Mouse (Mus musculus): ENCODE results near the gene Hist1h2bl.
"Not testable (repeated sequence)": the region's sequence is repeated elsewhere in the genome, so short reads cannot be mapped to it uniquely, and the experiment has no call there.

The Hist1h2bl gene

DNA sequence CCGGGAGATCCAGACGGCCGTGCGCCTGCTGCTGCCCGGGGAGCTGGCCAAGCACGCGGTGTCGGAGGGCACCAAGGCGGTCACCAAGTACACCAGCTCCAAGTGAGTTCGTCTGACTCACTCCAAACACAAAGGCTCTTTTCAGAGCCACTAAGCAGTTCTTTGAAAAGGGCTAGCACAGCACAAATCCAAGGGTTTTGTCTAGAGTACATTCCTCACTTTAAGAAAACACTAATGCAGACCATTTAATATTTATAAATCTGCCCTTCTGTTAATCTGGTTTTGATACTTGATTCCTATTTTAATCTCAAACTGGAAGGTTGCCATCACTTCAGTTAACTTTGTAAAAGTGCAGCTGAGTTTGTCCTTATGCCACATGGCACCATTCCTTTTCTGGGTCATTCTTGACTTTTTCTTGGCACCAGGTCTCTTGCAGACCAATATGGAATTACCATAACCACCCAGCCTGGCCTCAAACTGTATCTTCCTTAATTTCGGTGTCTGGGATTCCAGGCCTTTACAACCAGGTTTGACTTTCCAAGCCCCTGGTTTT lies 6.5 kb upstream of the Hist1h2bl start:
- DNase-seq (ENCODE audit: low read depth, low spot score), result peak; percentile 23

DNA sequence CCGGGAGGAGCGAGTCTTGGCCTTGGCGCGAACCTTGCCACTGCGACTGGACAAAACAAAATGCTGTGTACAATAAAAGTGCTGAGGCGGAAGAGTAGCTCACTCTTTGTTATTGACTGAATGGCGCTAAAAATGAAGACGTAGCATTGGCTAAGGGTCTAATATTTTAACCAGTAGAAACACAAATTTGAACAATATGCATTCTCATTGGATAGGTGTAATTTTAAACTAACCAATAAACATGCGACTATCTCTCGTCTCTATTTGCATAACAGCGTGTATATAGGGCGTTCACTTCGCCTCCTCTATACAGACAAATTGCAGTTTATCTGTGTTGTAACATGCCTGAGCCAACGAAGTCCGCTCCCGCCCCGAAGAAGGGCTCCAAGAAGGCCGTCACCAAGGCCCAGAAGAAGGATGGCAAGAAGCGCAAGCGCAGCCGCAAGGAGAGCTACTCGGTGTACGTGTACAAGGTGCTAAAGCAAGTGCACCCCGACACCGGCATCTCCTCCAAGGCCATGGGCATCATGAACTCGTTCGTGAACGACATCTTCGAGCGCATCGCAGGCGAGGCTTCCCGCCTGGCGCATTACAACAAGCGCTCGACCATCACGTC lies 5.9 kb upstream of the Hist1h2bl start, which contains the start of gene Hist1h2bm:
Gene Hist1h2bm (plus strand): TSS at position 288 of the 616 bp plus-strand sequence.
- DNase-seq (ENCODE audit: low read depth, low spot score), result peak; percentile 87

DNA sequence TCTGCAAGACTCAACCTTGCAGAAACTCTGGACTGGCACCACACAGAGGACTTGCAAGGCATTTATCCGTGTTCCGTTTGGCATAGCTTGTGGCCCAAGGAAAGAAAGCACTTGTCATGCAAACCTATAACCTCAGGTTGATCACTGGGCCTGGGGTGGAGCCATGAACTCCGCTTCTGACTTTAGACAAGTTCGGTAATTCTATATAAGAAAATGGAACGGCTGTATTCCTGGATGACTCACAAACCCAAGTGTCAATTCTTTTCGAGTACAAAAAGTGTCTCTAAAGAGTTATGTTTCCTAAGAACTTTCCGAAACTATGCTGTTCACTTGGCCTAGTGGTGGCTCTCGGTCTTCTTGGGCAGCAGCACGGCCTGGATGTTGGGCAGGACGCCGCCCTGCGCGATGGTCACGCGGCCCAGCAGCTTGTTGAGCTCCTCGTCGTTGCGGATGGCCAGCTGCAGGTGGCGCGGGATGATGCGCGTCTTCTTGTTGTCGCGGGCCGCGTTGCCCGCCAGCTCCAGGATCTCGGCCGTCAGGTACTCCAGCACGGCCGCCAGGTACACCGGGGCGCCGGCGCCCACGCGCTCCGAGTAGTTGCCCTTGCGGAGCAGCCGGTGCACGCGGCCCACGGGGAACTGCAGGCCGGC lies 5.3 kb upstream of the Hist1h2bl start:
- DNase-seq (ENCODE audit: low read depth, low spot score), result not testable (repeated sequence)

DNA sequence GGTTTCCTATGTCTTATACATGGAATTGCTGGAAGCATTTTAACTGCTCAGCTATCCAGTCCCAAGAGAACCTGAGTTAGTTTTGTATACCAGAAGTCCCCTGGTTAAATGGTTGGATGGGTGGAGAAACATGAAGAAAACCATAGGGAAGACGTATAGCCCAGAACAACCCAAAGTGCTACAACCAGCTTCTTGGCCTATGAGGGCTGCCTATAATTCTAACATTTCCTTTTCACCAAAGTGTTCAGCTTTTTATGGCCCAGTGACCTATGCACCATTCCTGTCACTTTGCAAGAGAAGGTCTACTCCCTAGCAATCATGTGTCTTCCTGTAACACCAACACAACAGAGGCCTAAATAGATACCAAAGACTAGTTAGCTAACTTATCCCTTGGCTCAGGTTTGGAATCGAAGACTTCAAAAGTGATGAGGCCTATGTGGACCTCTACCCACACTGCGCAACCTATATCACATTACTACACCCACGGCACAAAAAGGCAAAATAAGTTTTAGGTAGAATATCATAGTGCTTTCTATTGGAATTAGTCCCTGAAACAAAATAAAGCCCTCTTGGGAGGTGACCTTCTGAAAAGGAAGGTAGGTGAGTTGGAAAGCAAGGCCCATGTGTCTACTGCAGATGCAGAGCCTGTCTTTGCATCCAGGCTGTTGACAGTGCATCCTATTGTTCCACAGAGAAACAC lies 2.6 kb upstream of the Hist1h2bl start:
- peak; percentile 24 for DNase-seq (ENCODE audit: low read depth, low spot score)

DNA sequence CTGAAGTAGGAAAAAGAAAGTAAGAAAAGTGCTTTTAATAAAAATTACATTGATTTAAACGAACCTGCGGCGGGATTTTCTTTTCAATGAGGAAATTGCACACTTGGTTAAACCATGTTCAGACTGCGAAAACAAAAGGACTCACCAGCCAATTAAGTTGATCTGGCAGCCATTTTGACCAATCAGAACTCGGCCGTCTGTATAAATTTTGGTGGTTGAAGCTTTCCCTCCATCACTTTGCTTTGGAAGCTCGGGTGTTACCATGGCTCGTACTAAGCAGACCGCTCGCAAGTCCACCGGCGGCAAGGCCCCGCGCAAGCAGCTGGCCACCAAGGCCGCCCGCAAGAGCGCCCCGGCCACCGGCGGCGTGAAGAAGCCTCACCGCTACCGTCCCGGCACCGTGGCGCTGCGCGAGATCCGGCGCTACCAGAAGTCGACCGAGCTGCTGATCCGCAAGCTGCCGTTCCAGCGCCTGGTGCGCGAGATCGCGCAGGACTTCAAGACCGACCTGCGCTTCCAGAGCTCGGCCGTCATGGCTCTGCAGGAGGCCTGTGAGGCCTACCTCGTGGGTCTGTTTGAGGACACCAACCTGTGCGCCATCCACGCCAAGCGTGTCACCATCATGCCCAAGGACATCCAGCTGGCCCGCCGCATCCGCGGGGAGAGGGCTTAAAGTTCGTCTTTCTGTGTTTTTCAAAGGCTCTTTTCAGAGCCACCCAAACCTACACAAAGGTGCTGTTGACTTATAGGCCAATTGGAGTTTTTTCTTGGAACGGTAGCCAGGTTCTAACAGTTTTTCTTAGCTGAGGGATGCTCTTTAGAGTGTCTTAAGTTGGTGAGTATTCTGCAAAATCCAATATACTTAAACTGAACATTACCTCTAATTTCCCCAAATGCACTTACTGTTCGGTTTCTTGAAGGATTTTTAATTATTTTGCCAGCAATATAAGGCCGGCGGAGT lies 1.7 kb upstream of the Hist1h2bl start, which contains the start of gene Hist1h3h:
Gene Hist1h3h (plus strand): TSS at position 263 of the 961 bp plus-strand sequence.
- DNase-seq (ENCODE audit: low read depth, low spot score), result peak; percentile 84

DNA sequence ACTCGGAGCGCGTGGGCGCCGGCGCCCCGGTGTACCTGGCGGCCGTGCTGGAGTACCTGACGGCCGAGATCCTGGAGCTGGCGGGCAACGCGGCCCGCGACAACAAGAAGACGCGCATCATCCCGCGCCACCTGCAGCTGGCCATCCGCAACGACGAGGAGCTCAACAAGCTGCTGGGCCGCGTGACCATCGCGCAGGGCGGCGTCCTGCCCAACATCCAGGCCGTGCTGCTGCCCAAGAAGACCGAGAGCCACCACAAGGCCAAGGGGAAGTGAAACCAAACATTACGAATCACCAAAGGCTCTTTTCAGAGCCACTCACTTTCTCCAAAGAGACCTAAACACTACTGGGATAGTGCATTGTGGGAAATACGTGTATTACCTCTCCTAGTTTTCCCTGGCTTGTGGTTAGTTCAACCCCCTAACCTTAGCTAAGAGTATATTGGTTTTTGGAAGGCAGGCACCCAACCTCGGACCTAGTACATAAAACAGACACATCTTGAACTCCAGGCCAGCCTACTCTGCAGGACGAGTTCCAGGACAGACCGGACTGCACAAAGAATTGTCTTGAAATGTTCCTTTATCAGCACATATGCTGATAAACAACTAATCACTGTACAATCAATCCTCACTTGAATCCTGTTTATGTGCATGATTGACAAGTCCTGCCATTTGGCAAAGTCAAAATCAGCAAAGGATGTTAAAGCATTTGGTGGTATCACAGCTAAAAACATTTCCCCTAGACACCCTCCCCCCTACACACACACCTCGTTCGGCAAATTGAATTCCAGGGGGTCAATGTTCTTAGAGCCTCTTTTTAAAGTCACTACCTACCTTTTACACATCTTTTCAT lies 823 bp upstream of the Hist1h2bl start:
- DNase-seq (ENCODE audit: low read depth, low spot score), result peak; percentile 46

DNA sequence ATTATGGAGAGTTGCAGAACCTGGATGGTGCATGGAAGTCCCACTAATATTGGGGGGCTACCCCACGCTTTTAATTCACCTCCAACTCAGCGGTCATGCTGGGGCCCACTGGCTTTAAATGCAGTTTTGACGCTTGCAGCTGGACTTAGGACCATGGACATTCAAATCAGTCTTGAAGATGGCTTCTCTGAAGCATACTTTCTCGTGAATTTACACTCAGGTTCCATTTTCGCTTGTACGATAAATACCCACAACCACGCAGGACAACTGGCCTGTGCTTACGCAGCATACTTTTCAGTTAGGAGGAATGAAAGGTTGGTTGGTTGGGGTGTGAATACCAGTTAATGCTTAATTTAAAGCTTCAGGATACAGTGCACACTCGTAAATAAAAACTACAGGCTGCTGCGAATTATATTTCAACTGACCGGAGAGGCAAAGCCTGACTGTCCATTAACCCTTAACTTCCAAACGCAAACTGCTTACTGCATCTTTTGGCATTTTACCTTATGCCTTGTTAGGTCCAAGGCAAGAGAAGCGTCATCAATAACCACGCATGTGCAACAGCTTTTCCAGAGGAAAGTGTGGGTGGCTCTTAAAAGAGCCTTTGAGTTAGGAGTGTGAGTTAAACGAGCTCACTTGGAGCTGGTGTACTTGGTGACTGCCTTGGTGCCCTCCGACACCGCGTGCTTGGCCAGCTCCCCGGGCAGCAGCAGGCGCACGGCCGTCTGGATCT lies 646 bp downstream of the Hist1h2bl start:
- peak; percentile 32 for DNase-seq (ENCODE audit: low read depth, low spot score)

DNA sequence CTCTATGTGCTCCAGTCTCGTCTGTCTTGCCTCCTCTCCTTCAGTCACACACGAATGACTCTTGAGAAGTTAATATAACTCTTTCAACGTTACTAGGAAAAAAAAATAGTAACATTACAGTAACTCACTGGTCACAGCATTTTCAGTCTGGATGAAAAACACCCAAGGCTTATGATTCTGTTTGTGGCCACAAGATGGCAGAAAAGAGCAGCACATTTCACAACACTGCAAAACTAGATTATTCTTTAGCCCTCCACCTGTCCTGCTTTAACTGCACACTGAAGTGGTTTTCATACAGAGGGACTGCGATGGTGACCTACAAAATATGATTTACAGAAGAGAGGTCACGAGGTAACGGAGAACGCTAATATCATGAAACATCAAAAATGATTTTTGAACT lies 1.2 kb downstream of the Hist1h2bl start:
- peak; percentile 67 for DNase-seq (ENCODE audit: low read depth, low spot score)

DNA sequence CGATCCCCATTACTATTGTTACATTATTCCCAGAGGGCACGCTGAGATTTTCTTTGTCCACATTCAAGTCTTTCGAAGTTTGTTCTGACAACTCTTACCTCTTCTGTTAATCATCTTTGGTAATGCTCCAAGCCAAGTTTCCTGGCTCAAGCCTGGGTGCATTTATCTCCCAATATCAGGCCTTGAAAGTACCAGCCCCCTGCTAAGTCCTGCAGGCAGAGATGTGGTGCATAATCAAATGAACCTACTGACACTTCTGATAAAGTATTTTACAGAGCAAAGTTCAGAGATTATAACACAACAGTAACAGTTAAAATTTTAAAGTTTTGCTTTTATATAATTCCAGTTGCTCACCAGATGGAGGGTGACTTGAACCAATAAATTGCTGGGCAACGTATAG lies 4.2 kb downstream of the Hist1h2bl start:
- DNase-seq (ENCODE audit: low read depth, low spot score), result no peak

DNA sequence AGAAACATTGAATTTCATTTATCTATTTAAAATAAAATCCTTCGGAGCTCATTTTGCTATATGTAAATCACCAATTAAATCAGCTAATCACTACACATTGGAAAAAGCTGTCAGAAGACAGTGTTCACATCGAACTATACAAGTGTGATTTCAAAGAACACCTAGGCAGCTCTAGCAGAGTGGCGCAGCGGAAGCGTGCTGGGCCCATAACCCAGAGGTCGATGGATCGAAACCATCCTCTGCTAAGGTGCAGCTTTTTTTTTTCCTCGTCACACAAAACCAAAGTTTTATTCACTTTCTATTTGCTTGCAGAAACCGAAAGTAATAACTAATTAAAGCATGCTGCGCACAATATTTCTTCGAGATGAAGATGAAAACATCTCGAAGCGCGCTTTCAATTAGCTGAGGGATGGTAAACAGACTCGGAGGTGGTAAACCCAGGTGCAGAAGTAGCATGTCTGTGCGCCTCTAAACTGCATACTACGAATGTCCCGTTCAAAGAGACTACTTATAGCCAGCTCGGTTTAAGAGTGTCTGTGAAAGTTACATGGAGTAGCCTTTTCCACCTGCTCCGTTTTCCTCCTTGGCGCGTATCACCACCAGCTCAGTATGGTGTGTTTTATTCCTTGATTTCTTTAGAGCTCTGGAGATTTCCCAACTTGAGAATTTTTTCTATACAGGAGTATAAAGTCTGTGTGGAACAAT lies 5.0 kb downstream of the Hist1h2bl start:
- DNase-seq (ENCODE audit: low read depth, low spot score), result peak; percentile 50

DNA sequence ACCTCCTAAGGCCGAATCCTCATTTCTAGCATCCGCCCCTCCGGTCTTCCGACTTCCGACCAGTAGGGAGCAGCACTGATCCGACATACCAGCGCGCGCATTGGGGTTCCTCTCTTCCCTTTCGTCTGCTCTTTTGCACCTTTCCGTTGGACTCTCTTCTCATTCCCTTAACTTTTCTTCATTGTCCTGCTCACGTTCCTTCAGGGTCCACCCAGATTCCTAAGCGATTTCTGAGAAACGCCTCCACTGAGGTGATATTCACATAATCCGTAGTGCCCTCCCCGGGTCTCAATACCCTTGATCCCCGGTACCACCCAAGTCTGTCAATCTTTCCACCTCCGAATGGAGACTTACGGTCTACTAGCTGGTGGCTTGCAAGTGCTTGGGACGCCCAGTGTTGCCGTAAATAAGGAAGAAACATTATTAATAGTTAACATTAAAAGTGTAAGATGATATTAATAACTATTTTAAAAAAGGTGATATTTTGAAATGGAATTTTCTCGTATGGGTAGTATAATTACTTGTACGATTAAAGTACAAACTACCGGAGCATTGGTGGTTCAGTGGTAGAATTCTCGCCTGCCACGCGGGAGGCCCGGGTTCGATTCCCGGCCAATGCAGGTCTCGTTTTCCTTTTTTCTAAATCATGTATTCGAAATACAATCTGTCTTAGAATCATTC lies 5.8 kb downstream of the Hist1h2bl start:
- peak; percentile 79 for DNase-seq (ENCODE audit: low read depth, low spot score)

DNA sequence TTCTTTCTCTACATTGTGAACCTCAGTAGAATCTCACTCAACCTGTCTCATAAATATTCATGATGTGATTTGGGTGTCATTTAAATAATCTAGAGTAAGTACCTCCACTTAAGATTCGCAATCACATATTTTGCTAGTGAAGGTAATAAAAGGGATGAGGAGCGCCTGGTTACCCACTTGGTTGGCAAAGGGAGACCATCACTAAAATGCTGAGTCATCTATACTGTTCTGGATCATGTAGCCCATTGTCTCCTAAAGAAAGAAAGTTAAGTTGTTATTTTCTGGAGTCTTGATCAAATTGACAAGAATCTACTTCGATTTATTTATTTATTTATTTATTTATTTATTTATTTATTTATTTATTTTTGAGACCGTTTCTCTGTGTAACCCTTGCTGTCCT lies 9.3 kb downstream of the Hist1h2bl start:
- no peak for DNase-seq (ENCODE audit: low read depth, low spot score)

DNA sequence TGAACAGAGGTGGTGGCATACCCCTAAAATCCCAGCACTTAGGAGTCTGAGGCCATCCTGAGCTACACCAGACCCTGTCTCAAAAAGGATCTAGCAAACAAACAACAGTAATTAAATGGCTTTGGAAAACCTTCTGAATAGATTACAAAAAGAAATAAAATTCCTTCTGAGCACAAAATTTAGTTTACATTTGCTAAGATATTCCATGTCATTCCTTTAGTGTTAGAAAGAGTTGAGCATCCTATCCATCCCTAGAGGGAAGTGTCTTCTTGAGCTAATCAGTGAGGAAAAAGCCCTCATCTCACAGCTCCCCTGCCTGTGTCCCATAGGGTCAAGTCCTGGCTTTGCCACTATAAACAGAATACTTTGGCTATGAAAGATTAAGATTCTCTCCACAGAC lies 18.1 kb downstream of the Hist1h2bl start, which contains the start of gene Olfr1359:
Gene Olfr1359 (plus strand): TSS at position 301 of the 400 bp plus-strand sequence.
- no peak for DNase-seq (ENCODE audit: low read depth, low spot score)

DNA sequence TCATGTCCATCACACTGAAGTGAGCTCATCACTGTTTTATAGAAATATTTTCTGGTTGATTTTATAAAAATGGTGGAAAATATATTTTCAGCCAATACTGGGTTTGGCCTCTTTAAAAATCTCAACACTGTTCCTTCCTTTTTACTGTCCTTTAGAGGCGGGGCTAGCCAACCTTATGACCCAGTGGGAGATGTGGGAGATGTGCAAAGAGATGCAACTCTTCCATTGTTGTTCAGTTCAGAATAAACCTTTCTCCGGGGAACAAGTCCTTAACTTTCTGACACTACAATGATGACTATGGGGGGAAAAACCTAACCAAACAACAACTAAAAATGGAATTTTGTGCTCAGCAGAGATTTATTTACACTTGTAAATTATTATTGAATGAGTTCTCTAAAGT lies 38.6 kb downstream of the Hist1h2bl start, which contains the start of gene Olfr1360:
Gene Olfr1360 (minus strand): TSS at position 101 of the 400 bp plus-strand sequence.
- DNase-seq (ENCODE audit: low read depth, low spot score), result no peak

All from embryo, embryonic 11.5 days (tissue).